Mouse (Mus musculus) layer of hippocampus, adult 2 months (tissue): Measurements from ENCODE around the gene Nhsl1. TPM values are rescaled to one million over a fixed set of nuclear protein-coding genes. Genes with fewer than 3 reads are reported as not detected.

Experiments
- DNase-seq, 2 experiments: peaks; one replicate each; pipeline ENCODE4 v3.0.0; 2022; ENCODE audit warnings: low spot score in 2 of 2
- H3K27ac ChIP-seq: fragments of 200-600 bp; 2 replicates; pipeline ENCODE4 v1.8.1; 2022
- H3K4me3 ChIP-seq: fragments of 200-600 bp; 2 replicates; pipeline ENCODE4 v1.8.1; 2022; ENCODE audit warnings: mild to moderate bottlenecking
- CTCF ChIP-seq: fragments of 200-600 bp; conservative IDR thresholded peaks from 2 replicates; pipeline ENCODE4 v1.8.1; 2022; ENCODE audit warnings: antibody characterized with exemption, mild to moderate bottlenecking, moderate library complexity
- total RNA-seq, 2 experiments: library from RNA; stranded (reverse); gene quantifications; 2 replicates each; pipeline ENCODE4 v1.2.3; 2021

Nhsl1 gene
- total RNA-seq, 2 experiments from 2014 or later = 47.5 to 51.6 TPM

- TF ChIP-seq CTCF = peak; percentile 92
- Histone ChIP-seq H3K27ac (no peak overlapping the region), H3K4me3 (no peak overlapping the region)
- DNase-seq = peak; percentile 24 to 65
These were observed 244.2 kb downstream of the Nhsl1 start for GRCm38 (mm10) chr10:18562940-18563339.

- no peak for DNase-seq
- H3K4me3 ChIP-seq = no peak overlapping the region
- peak; percentile 54 for TF ChIP-seq CTCF
These were observed 253.8 kb downstream of the Nhsl1 start for GRCm38 (mm10) chr10:18572581-18572980.

More at GRCm38 (mm10) chr10:18572581-18572980, 253.8 kb downstream of the Nhsl1 start:
- no peak overlapping the region for H3K27ac ChIP-seq

Other genes starting within 250 kb of the Nhsl1 start
- gene Ect2l, start 108.1 kb upstream of the Nhsl1 start, total RNA-seq = under 1 TPM; 0.49 to 0.61 TPM
- gene Ccdc28a, start 84.0 kb upstream of the Nhsl1 start, total RNA-seq = 10 to 100 TPM; 29.8 to 33.3 TPM
- 1 to 10 TPM; 2.7 to 2.8 TPM for gene Hebp2, start 227.1 kb downstream of the Nhsl1 start, total RNA-seq